Mouse (Mus musculus): Measurements from ENCODE around the gene Anxa9. TPM values are rescaled to one million over a fixed set of nuclear protein-coding genes. Genes with fewer than 3 reads are reported as not detected.

Anxa9 gene
- total and polyA plus RNA-seq, 3 experiments, result 1.5 to 4.1 (median 2.5) TPM

DNA sequence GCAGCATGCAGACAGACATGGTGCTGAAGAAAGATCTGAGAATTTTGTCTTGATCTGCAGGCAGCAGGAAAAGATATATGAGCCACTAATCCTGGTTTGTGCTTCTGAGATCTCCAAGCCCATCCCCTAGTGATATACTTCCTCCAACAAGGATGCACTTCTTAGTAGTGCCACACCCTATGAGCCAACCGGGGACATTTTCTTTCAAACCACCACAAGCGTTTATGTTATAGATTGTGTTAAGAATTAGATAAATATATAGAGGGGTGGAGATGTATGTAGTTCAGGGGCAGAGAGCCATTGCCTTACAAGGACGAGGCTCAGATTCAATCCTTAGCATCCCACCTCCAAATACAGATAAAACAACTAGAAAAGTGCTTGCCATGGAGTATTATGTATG is 3.5 kb upstream of the Anxa9 start:
- Histone ChIP-seq H3K36me3 (replicated peaks in 1 of 2; ENCODE audit: control insufficient read depth in 1 of 2, insufficient read depth in 1 of 2, low read length in 1 of 2) (peaks cover 0 to 16% of the 10 kb centered on the region in 2 experiments), H3K9me3 (replicated peaks; ENCODE audit: low read length) (no peaks in the 10 kb centered on the region), H3K27me3 (replicated peaks) (no peaks in the 10 kb centered on the region), H3K9ac (ENCODE audit: insufficient read depth, low read depth) (no peak overlapping the region), H3K27ac (ENCODE audit: insufficient read depth, low read depth) (no peak overlapping the region), H3K4me2 (ENCODE audit: insufficient read depth, low read depth, poor library complexity, severe bottlenecking) (no peak overlapping the region), H3K4me1 (ENCODE audit: control insufficient read depth in 1 of 2, insufficient read depth in 2 of 2) (peaks cover 7 to 24% of the 10 kb centered on the region in 2 experiments), H3K79me2 (replicated peaks; ENCODE audit: control insufficient read depth, extremely low read depth, insufficient read depth, poor library complexity, severe bottlenecking) (peaks cover 5% of the 10 kb centered on the region), H3K4me3 (replicated peaks in 1 of 3; ENCODE audit: low read depth in 2 of 3, low read length in 2 of 3, poor library complexity in 1 of 3) (no peak overlapping the region)
- no peak for DNase-seq (ENCODE audit: extremely low read depth)
- TF ChIP-seq RCOR1 (conservative IDR thresholded peaks at IDR 0.05; ENCODE audit: low read depth, low read length) (no peak), BHLHE40 (IDR thresholded peaks at IDR 0.05; ENCODE audit: low read depth, low read length) (no peak), SIN3A (IDR thresholded peaks at IDR 0.05; ENCODE audit: low read length) (no peak), CTCF (conservative IDR thresholded peaks at IDR 0.05 in 1 of 2, IDR thresholded peaks at IDR 0.05 in 1 of 2; ENCODE audit: low read depth in 2 of 2, low read length in 2 of 2) (no peak), UBTF (IDR thresholded peaks at IDR 0.05; ENCODE audit: low read depth, low read length) (no peak), MAFK (IDR thresholded peaks at IDR 0.05; ENCODE audit: insufficient replicate concordance, low read length) (no peak)
- in situ Hi-C loops (cut with MboI; ENCODE audit: low pct_ligation_motif_present, low pct_unique_long_range_greater_than_20kb, low sequenced_read_pairs), result no loop called here
- dilution Hi-C loops (cut with MboI; ENCODE audit: extremely low pct_ligation_motif_present, extremely low pct_unique_long_range_greater_than_20kb, low sequenced_read_pairs), result no loop called here

DNA sequence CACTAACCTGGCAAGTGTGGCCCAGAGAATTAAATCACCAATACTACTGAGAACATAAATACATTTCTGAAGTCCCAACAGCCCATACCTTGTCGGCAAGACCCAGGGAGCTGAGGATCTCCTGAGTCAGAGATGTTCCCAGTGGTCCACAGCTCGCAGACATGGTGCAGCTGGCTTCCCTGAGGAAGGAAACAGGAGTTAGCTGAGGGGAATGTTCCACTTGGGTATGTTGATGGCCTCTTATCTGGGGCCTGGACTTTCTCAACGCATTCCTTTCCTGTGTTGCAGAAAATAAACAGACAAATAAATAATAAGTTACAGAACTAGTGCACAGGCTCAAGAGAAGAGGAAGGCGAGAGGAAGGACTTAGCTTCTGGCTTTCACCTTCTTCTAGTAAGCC is 732 bp downstream of the Anxa9 start:
- Histone ChIP-seq H3K36me3 (replicated peaks in 1 of 2; ENCODE audit: control insufficient read depth in 1 of 2, insufficient read depth in 1 of 2, low read length in 1 of 2) (peaks cover 0 to 37% of the 10 kb centered on the region in 2 experiments), H3K4me1 (ENCODE audit: control insufficient read depth in 1 of 2, insufficient read depth in 2 of 2) (peaks cover 0 to under 1% of the 10 kb centered on the region in 2 experiments; a peak in 1 of 4 replicates), H3K9ac (ENCODE audit: insufficient read depth, low read depth) (no peak overlapping the region), H3K27ac (ENCODE audit: insufficient read depth, low read depth) (no peak overlapping the region), H3K27me3 (replicated peaks) (no peaks in the 10 kb centered on the region), H3K4me2 (ENCODE audit: insufficient read depth, low read depth, poor library complexity, severe bottlenecking) (no peak overlapping the region), H3K9me3 (replicated peaks; ENCODE audit: low read length) (no peaks in the 10 kb centered on the region), H3K4me3 (replicated peaks in 1 of 3; ENCODE audit: low read depth in 2 of 3, low read length in 2 of 3, poor library complexity in 1 of 3) (no peak overlapping the region), H3K79me2 (replicated peaks; ENCODE audit: control insufficient read depth, extremely low read depth, insufficient read depth, poor library complexity, severe bottlenecking) (no peaks in the 10 kb centered on the region)
- dilution Hi-C loops (cut with MboI; ENCODE audit: extremely low pct_ligation_motif_present, extremely low pct_unique_long_range_greater_than_20kb, low sequenced_read_pairs), result no loop called here
- in situ Hi-C loops (cut with MboI; ENCODE audit: low pct_ligation_motif_present, low pct_unique_long_range_greater_than_20kb, low sequenced_read_pairs), result no loop called here
- no peak for DNase-seq (ENCODE audit: extremely low read depth)
- TF ChIP-seq MXI1 (IDR thresholded peaks at IDR 0.05; ENCODE audit: low read depth, low read length), result no peak
- TF ChIP-seq TCF12 (IDR thresholded peaks at IDR 0.05; ENCODE audit: low read depth, low read length), result no peak
- no peak for TF ChIP-seq PAX5 (IDR thresholded peaks at IDR 0.05; ENCODE audit: low read length)
- TF ChIP-seq MAX (IDR thresholded peaks at IDR 0.05; ENCODE audit: low read length), result no peak
- TF ChIP-seq E2F4 (IDR thresholded peaks at IDR 0.05; ENCODE audit: insufficient replicate concordance, low read depth, low read length), result no peak
- no peak for TF ChIP-seq HCFC1 (IDR thresholded peaks at IDR 0.05; ENCODE audit: low read depth, low read length)
- TF ChIP-seq MEF2A (IDR thresholded peaks at IDR 0.05; ENCODE audit: borderline replicate concordance, low read depth, low read length), result no peak
- no peak for TF ChIP-seq ZNF384 (IDR thresholded peaks at IDR 0.05; ENCODE audit: low read depth, low read length)
- no peak for TF ChIP-seq CTCF (conservative IDR thresholded peaks at IDR 0.05 in 1 of 2, IDR thresholded peaks at IDR 0.05 in 1 of 2; ENCODE audit: low read depth in 2 of 2, low read length in 2 of 2)
- no peak for TF ChIP-seq POLR2AphosphoS2 (IDR thresholded peaks at IDR 0.05; ENCODE audit: low read depth, low read length)
- TF ChIP-seq JUN (IDR thresholded peaks at IDR 0.05; ENCODE audit: insufficient read depth, low read depth, low read length), result no peak
- no peak for TF ChIP-seq ETS1 (conservative IDR thresholded peaks at IDR 0.05; ENCODE audit: low read depth, low read length)
- no peak for TF ChIP-seq JUND (conservative IDR thresholded peaks at IDR 0.05; ENCODE audit: low read depth, low read length)
- no peak for TF ChIP-seq CHD1 (IDR thresholded peaks at IDR 0.05; ENCODE audit: low read depth, low read length)

Measured in CH12.LX (cell line).